Comparison of ENCODE assay signal across 9 mouse cellular contexts in the genomic region with DNA sequence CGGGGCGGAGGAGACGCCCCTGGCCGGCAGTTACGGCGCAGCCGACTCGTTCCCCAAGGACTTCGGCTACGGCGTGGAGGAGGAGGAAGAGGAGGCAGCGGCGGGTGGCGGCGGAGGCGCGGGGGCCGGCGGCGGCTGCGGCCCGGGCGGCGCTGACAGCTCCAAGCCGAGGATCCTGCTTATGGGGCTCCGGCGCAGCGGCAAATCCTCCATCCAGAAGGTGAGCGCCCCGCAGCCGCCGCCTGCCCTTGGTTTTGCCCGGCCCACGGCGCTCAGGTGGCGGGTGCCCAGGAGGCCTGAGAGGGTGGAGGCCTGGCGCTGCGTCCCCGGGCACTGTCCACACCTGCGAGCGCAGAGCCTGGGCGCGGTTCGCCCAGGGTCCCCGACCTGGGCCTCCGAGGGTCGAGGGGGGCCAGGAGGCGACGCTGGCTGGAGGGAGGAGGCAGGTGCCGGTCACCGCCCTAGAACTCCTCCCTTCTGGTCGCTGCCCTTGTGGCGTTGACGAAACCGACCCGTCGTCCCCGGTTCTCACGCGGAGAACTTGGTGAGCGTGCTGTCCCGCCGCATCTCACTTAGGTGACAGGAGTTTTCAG. TPM values are rescaled to one million over a fixed set of nuclear protein-coding genes. Genes with fewer than 3 reads are reported as not detected.
A peak's percentile ranks its signal among the peaks of the same experiment; 100 is the strongest.
DNase-seq lines count a peak whose midpoint lies in the region; ATAC-seq lines count a peak whose summit lies in the region.
"Had no signal": no experiment of that assay in that cellular context is flagged by ENCODE, and none has a peak within 500 bp of the region (broad histone marks: within the 10 kb centered on the region; RNA-seq: fewer than 3 reads in every experiment).

Gene 4930535I16Rik, minus strand, starts transcription at position 475 of the 593 bp plus-strand sequence.

- peaks cover 10% of the 10 kb centered on the region for H3K4me1 ChIP-seq in brown adipose tissue, adult 24 weeks (ENCODE audit: control insufficient read depth, insufficient read depth, insufficient read length, low read length)

- DNase-seq in thymus, postnatal 10 days (ENCODE audit: low spot score in 2 of 2), result peak; percentile 19 to 25
- no peak for DNase-seq in thymus, postnatal 25 days
- DNase-seq in kidney, postnatal 14 days, result peak; percentile 51
- DNase-seq in yolk sac, embryonic 10.5 days (ENCODE audit: low spot score), result peak; percentile 55
- no peak for DNase-seq in layer of hippocampus, adult 9-11 months

- ATAC-seq in granulocyte monocyte progenitor cell, adult 5-6 weeks (replicated peaks; ENCODE audit: poor library complexity, severe bottlenecking), result peak; percentile 33
- peak; percentile 25 for ATAC-seq in megakaryocyte, adult 5-6 weeks (ENCODE audit: poor library complexity, severe bottlenecking)

- peak within 1 kb of the TSS; percentile 86 for H3K27ac ChIP-seq in brown adipose tissue, adult 24 weeks (replicated peaks; ENCODE audit: low read depth, low read length)

- H3K4me3 ChIP-seq in brown adipose tissue, adult 24 weeks (ENCODE audit: insufficient read depth, low read depth, low read length), result peak within 1 kb of the TSS; percentile 97

RNA-seq across cellular contexts. Expression of gene 4930535I16Rik, which starts in this region (rescaled TPM):
- not detected in 2 replicates for polyA plus RNA-seq in brown adipose tissue, adult 24 weeks (2012; ENCODE audit: insufficient read depth, insufficient read length, missing spikeins)
- total RNA-seq in granulocyte monocyte progenitor cell, adult 5-6 weeks (2014; fragmentation: Nextera tagmentation), result not detected in 2 replicates
- total RNA-seq in granulocyte monocyte progenitor cell, adult 5-6 weeks (2017), result not detected in 2 replicates
- not detected in 2 replicates for total RNA-seq in megakaryocyte, adult 5-6 weeks (2015)
- total RNA-seq in megakaryocyte, adult 5-6 weeks (2017), result not detected in 2 replicates
- total RNA-seq: gastrocnemius, postnatal 36 days had no signal

Comparison
In these comparisons a context has a peak if more than half of its experiments do, and no peak if none do; other contexts are left out.
1. DNase-seq: peak in thymus, postnatal 10 days (2 of 2), kidney, postnatal 14 days (single experiment) and yolk sac, embryonic 10.5 days (single experiment); none in thymus, postnatal 25 days (single experiment) and layer of hippocampus, adult 9-11 months (single experiment).
2. Peak in ATAC-seq in granulocyte monocyte progenitor cell, adult 5-6 weeks; RNA of the gene not detected or under 1 TPM.
3. Peak in ATAC-seq in megakaryocyte, adult 5-6 weeks; RNA of the gene not detected or under 1 TPM.